Mouse (Mus musculus): ENCODE results near the gene Slc36a1. TPM values are rescaled to one million over a fixed set of nuclear protein-coding genes. Genes with fewer than 3 reads are reported as not detected.

The Slc36a1 gene
- polyA plus RNA-seq, 1 experiment: 22.1 TPM

- TF ChIP-seq POLR2A (IDR thresholded peaks at IDR 0.05; ENCODE audit: borderline replicate concordance, extremely low read depth, insufficient read depth, insufficient read length, poor library complexity, severe bottlenecking): no peak
- no peak for TF ChIP-seq CTCF (IDR thresholded peaks at IDR 0.05; ENCODE audit: borderline replicate concordance, extremely low read depth, insufficient read depth, insufficient read length)
- DNase-seq (ENCODE audit: low read depth): no peak
These were observed 5.6 kb downstream of the Slc36a1 start for GRCm38 (mm10) chr11:55209626-55210353.

DNA sequence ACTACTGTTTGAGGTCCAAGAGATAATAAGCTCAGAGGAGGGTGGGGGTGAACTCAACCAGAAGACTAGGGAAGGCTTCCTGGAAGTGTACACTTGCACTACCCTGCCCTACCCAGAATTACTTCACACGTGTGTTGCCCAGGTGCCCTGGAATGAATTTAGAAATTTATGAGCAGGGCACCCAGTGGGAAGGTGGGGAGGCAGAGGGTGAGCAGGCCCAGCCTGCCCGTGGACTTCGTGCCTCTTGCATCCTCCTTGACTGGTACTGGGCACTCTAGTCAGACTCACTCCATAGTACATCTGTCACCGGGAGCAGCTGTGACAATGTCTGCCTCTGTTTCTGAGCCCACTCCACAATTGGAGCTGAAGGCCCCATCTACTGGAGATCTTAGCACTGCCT lies 9.4 kb downstream of the Slc36a1 start:
- TF ChIP-seq CTCF (IDR thresholded peaks at IDR 0.05; ENCODE audit: borderline replicate concordance, extremely low read depth, insufficient read depth, insufficient read length): no peak
- TF ChIP-seq POLR2A (IDR thresholded peaks at IDR 0.05; ENCODE audit: borderline replicate concordance, extremely low read depth, insufficient read depth, insufficient read length, poor library complexity, severe bottlenecking): no peak

DNA sequence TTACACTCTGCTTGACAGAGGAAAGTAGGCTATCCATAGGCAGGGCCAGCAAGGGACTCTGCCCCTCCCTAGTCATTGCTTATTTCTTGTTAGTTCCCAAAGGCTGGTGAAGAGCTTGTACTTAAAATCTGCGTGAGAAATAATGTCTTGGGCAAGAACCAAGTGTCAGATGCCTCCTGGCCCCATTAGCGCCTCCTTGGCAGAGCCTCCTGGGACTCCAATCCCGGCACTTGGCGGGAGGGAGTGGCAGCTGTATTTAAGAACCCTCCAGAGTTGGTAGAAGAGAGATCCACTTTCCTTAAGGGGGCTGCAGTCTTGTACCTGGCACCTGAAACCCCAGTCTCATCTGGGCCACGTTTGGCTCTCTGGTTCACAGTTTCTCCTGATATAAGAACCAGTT lies 10.0 kb downstream of the Slc36a1 start:
- TF ChIP-seq CTCF (IDR thresholded peaks at IDR 0.05; ENCODE audit: borderline replicate concordance, extremely low read depth, insufficient read depth, insufficient read length): no peak
- TF ChIP-seq POLR2A (IDR thresholded peaks at IDR 0.05; ENCODE audit: borderline replicate concordance, extremely low read depth, insufficient read depth, insufficient read length, poor library complexity, severe bottlenecking): no peak
- peak; percentile 5 for DNase-seq (ENCODE audit: low read depth)

More for the DNA sequence above, 9.4 kb downstream of the Slc36a1 start:
- no peak for DNase-seq (ENCODE audit: low read depth)

- no peak for DNase-seq (ENCODE audit: low read depth)
- TF ChIP-seq CTCF (IDR thresholded peaks at IDR 0.05; ENCODE audit: borderline replicate concordance, extremely low read depth, insufficient read depth, insufficient read length) (no peak), POLR2A (IDR thresholded peaks at IDR 0.05; ENCODE audit: borderline replicate concordance, extremely low read depth, insufficient read depth, insufficient read length, poor library complexity, severe bottlenecking) (no peak)
These were observed 10.8 kb downstream of the Slc36a1 start for GRCm38 (mm10) chr11:55214978-55215377.

DNA sequence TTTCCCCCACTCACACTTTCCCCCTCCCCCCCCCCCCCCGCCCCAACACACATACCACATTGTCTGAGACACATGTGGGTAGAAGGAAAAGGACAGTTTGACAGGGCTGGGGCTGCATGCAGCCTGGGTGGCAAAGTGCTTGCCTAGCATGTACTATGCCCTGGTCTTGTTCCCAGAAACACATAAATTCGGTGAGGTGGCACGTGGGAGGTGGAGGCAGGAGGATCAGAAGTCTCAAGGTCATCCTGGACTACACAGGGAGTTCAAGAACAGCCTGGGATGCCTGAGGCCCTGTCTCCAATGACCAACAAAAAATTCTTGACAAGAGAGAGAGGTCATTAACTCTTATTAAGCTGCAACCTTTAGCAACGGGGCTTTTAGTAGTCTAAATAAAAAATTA lies 11.9 kb downstream of the Slc36a1 start:
- no peak for TF ChIP-seq CTCF (IDR thresholded peaks at IDR 0.05; ENCODE audit: borderline replicate concordance, extremely low read depth, insufficient read depth, insufficient read length)
- TF ChIP-seq POLR2A (IDR thresholded peaks at IDR 0.05; ENCODE audit: borderline replicate concordance, extremely low read depth, insufficient read depth, insufficient read length, poor library complexity, severe bottlenecking): no peak
- DNase-seq (ENCODE audit: low read depth): no peak

DNA sequence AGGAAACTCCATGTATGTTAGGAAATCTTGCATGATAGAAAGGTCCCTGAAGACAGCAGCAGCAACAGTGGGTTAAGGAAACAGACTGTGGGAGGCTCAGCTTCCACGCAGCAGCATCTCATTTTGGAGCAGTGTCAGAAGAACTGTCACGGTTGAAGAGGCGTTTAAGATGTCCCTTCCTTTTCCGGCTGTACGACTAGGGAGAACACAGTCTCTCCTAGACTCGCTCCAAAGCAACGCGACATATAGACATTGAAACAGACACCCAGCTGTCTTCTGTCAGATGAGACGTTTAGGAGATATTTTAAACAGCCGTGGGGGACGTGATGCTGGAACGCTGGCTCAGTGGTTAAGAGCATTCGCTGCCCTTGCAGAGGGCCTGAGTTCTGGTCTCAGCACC lies 12.7 kb downstream of the Slc36a1 start:
- TF ChIP-seq POLR2A (IDR thresholded peaks at IDR 0.05; ENCODE audit: borderline replicate concordance, extremely low read depth, insufficient read depth, insufficient read length, poor library complexity, severe bottlenecking) (no peak), CTCF (IDR thresholded peaks at IDR 0.05; ENCODE audit: borderline replicate concordance, extremely low read depth, insufficient read depth, insufficient read length) (no peak)
- DNase-seq (ENCODE audit: low read depth): no peak

DNA sequence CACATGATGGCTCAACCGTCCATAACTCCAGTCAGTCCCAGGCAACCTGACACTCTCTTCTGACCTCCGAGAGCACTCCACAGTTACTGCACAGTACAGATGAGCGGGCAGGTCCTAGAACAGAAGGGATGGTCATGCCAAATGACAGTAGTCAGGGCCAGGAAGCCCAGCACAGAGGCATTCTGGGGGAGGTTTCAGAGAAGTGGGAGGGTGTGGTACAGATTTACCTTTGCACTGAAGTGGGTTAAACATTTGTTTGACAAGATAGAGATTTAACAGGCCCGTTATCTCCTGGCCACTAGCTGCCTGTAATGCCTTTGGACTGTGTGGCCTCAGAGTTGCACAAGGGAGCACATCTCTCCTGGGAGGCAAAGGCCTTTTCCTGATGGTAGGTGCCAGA lies 13.3 kb downstream of the Slc36a1 start:
- TF ChIP-seq CTCF (IDR thresholded peaks at IDR 0.05; ENCODE audit: borderline replicate concordance, extremely low read depth, insufficient read depth, insufficient read length): no peak
- TF ChIP-seq POLR2A (IDR thresholded peaks at IDR 0.05; ENCODE audit: borderline replicate concordance, extremely low read depth, insufficient read depth, insufficient read length, poor library complexity, severe bottlenecking): no peak
- DNase-seq (ENCODE audit: low read depth): no peak

DNA sequence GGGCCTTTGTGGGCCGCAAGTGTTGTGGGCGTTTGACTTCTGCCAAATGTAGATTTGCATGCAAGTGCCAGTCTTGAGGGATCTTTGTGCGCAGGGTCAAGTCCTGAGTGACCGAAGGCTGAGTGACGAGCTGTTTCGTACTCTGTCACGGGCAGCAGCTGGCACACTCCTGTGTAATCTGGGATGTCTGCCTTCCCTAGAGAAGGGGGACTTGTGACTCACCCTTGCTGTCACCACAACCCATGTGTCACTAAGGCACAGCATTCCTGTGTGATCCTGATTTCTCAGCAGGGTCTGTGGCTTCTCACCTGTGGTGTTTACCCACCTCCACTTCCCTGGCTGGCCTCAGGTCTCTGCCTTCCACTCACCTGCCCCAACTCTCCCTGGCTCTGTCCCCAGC lies 13.7 kb downstream of the Slc36a1 start:
- no peak for DNase-seq (ENCODE audit: low read depth)
- TF ChIP-seq CTCF (IDR thresholded peaks at IDR 0.05; ENCODE audit: borderline replicate concordance, extremely low read depth, insufficient read depth, insufficient read length): no peak
- TF ChIP-seq POLR2A (IDR thresholded peaks at IDR 0.05; ENCODE audit: borderline replicate concordance, extremely low read depth, insufficient read depth, insufficient read length, poor library complexity, severe bottlenecking): no peak

DNA sequence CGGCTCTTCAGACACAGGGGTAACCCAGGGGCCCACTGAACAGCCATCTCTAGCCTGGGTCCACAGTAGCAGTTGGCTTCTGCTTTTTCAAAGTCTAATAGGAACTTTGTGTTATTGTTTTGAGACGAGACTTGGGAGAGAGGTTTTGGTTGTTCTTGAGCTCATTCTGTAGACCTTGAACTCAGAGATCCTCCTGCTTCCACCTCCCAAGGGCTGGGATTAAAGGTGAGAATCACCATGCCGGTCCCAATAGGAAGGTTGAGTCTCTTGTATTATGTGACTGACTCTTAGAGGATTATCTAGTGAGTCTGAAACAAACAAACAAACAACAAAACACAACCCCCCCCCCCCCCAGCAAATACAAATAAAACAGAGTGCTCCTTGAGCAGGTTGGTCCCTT lies 14.3 kb downstream of the Slc36a1 start:
- no peak for TF ChIP-seq CTCF (IDR thresholded peaks at IDR 0.05; ENCODE audit: borderline replicate concordance, extremely low read depth, insufficient read depth, insufficient read length)

GRCm38 (mm10) chr11:55221306-55221705 lies 17.2 kb downstream of the Slc36a1 start:
- DNase-seq (ENCODE audit: low read depth): no peak
- TF ChIP-seq POLR2A (IDR thresholded peaks at IDR 0.05; ENCODE audit: borderline replicate concordance, extremely low read depth, insufficient read depth, insufficient read length, poor library complexity, severe bottlenecking) (no peak), CTCF (IDR thresholded peaks at IDR 0.05; ENCODE audit: borderline replicate concordance, extremely low read depth, insufficient read depth, insufficient read length) (no peak)

More for the DNA sequence above, 14.3 kb downstream of the Slc36a1 start:
- DNase-seq (ENCODE audit: low read depth): no peak

- no peak for DNase-seq (ENCODE audit: low read depth)
- TF ChIP-seq POLR2A (IDR thresholded peaks at IDR 0.05; ENCODE audit: borderline replicate concordance, extremely low read depth, insufficient read depth, insufficient read length, poor library complexity, severe bottlenecking) (no peak), CTCF (IDR thresholded peaks at IDR 0.05; ENCODE audit: borderline replicate concordance, extremely low read depth, insufficient read depth, insufficient read length) (no peak)
These were observed 26.9 kb downstream of the Slc36a1 start for GRCm38 (mm10) chr11:55231034-55231433.

DNA sequence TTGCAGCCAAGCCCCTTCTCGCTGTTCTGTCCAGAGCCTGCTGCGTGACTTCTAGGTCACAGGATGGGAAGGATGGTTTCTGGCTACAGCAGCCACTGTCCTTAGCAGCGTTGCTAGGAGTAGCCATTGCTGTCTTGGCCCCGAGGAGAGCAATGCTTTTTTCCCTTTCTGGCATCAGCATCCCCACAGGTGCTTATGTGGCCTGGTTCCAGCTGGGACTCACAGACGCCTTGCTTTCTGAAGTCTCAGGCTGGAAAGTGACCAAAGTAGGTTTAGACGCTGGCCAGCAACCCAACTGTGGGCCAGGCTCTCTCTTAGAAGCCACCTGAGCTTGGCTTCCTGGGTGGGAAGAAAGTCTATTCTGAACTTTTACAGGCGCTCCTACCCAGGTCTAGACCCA lies 30.1 kb downstream of the Slc36a1 start:
- TF ChIP-seq CTCF (IDR thresholded peaks at IDR 0.05; ENCODE audit: borderline replicate concordance, extremely low read depth, insufficient read depth, insufficient read length) (no peak), POLR2A (IDR thresholded peaks at IDR 0.05; ENCODE audit: borderline replicate concordance, extremely low read depth, insufficient read depth, insufficient read length, poor library complexity, severe bottlenecking) (no peak)
- DNase-seq (ENCODE audit: low read depth): no peak

All from brain, embryonic 14.5 days (tissue).